32 mouse cellular contexts compared by ENCODE assay signal in genomic region chr12:98569380-98569779, GRCm38 (mm10). TPM values are rescaled to one million over a fixed set of nuclear protein-coding genes. Genes with fewer than 3 reads are reported as not detected.
DNase-seq lines count a peak whose midpoint lies in the region; ATAC-seq lines count a peak whose summit lies in the region.
"Had no signal": no experiment of that assay in that cellular context is flagged by ENCODE, and none has a peak within 500 bp of the region (broad histone marks: within the 10 kb centered on the region; RNA-seq: fewer than 3 reads in every experiment).

No protein-coding gene starts in this region.

- H3K4me1 ChIP-seq in forebrain, embryonic 13.5 days, result peaks cover 90% of the 10 kb centered on the region
- H3K4me1 ChIP-seq in forebrain, embryonic 10.5 days, result peaks cover 60% of the 10 kb centered on the region
- peaks cover 81% of the 10 kb centered on the region for H3K4me1 ChIP-seq in forebrain, embryonic 15.5 days

- no peak overlapping the region for H3K9ac ChIP-seq in forebrain, embryonic 13.5 days
- H3K9ac ChIP-seq in forebrain, embryonic 15.5 days (replicated peaks), result no peak overlapping the region
- H3K9ac ChIP-seq: embryonic facial prominence, embryonic 12.5 days; heart, embryonic 12.5 days; hindbrain, embryonic 14.5 days; liver, embryonic 14.5 days; neural tube, embryonic 13.5 days had no signal

- H3K4me2 ChIP-seq in forebrain, embryonic 13.5 days, result peak overlapping the region; percentile 89; the same call in 1 of the 2 replicates
- no peak overlapping the region for H3K4me2 ChIP-seq in forebrain, embryonic 15.5 days (replicated peaks)
- H3K4me2 ChIP-seq: embryonic facial prominence, embryonic 12.5 days; heart, embryonic 12.5 days; hindbrain, embryonic 14.5 days; neural tube, embryonic 13.5 days had no signal

- H3K4me3 ChIP-seq in forebrain, embryonic 13.5 days, result no peak overlapping the region
- no peak overlapping the region for H3K4me3 ChIP-seq in forebrain, embryonic 10.5 days
- H3K4me3 ChIP-seq in forebrain, embryonic 15.5 days, result no peak overlapping the region
- H3K4me3 ChIP-seq: embryonic facial prominence, embryonic 12.5 days; heart, adult 2 months; heart, embryonic 12.5 days; neural tube, embryonic 13.5 days had no signal

- DNase-seq in forebrain, embryonic 10.5 days (ENCODE audit: extremely low spot score, low spot score), result no peak
- no peak for DNase-seq in spleen, postnatal 4 days (ENCODE audit: low spot score in 2 of 2)
- DNase-seq: adrenal gland, postnatal 25 days; cerebellum, adult 11-12 months; cerebellum, postnatal 36 days; embryo, embryonic 11 days; gastrocnemius, postnatal 25 days; heart, adult 2 months; kidney, adult 11 months; kidney, postnatal 14 days; layer of hippocampus, adult 9-11 months; liver; lung, adult 2 months; lung, postnatal 10 days; right cerebral cortex, postnatal 4 days; thymus, postnatal 4 days had no signal

- H3K27ac ChIP-seq in forebrain, embryonic 13.5 days, result peak overlapping the region; percentile 41; the same call in 1 of the 2 replicates
- H3K27ac ChIP-seq in forebrain, embryonic 10.5 days, result no peak overlapping the region
- H3K27ac ChIP-seq in forebrain, embryonic 15.5 days (replicated peaks), result 0 out of 2 replicates have a peak overlapping the region, but pooled peaks have one; percentile 57
- H3K27ac ChIP-seq: embryonic facial prominence, embryonic 12.5 days; heart, adult 2 months; hindbrain, embryonic 14.5 days; liver, embryonic 14.5 days; macrophage; neural tube, embryonic 13.5 days had no signal

- 85% methylated on average over 6 of the region's 6 CpGs for WGBS in forebrain, embryonic 13.5 days
- WGBS in forebrain, embryonic 10.5 days, result 92% methylated on average over 6 of the region's 6 CpGs
- 70% methylated on average over 6 of the region's 6 CpGs for WGBS in forebrain, embryonic 15.5 days

- no peaks in the 10 kb centered on the region for H3K36me3 ChIP-seq in forebrain, embryonic 13.5 days (ENCODE audit: poor library complexity, severe bottlenecking)
- H3K36me3 ChIP-seq in forebrain, embryonic 10.5 days (replicated peaks), result no peaks in the 10 kb centered on the region; the same call in 1 of the 2 replicates
- H3K36me3 ChIP-seq in forebrain, embryonic 15.5 days, result no peaks in the 10 kb centered on the region
- H3K36me3 ChIP-seq: embryonic facial prominence, embryonic 12.5 days; heart, embryonic 12.5 days; neural tube, embryonic 13.5 days had no signal

- no peaks in the 10 kb centered on the region for H3K27me3 ChIP-seq in forebrain, embryonic 13.5 days
- peaks cover 30% of the 10 kb centered on the region for H3K27me3 ChIP-seq in forebrain, embryonic 10.5 days (ENCODE audit: poor library complexity, severe bottlenecking)
- H3K27me3 ChIP-seq in forebrain, embryonic 15.5 days, result no peaks in the 10 kb centered on the region
- H3K27me3 ChIP-seq: neural tube, embryonic 13.5 days had no signal

- no peaks in the 10 kb centered on the region for H3K9me3 ChIP-seq in forebrain, embryonic 13.5 days (replicated peaks)
- H3K9me3 ChIP-seq in forebrain, embryonic 10.5 days, result no peaks in the 10 kb centered on the region
- no peaks in the 10 kb centered on the region for H3K9me3 ChIP-seq in forebrain, embryonic 15.5 days
- H3K9me3 ChIP-seq: embryonic facial prominence, embryonic 12.5 days; heart, embryonic 12.5 days; neural tube, embryonic 13.5 days had no signal

- no peak for ATAC-seq in forebrain, embryonic 13.5 days
- ATAC-seq in common myeloid progenitor, adult 5-6 weeks (replicated peaks; ENCODE audit: low read depth, poor library complexity, severe bottlenecking), result peak; percentile 40
- ATAC-seq in forebrain, embryonic 15.5 days (replicated peaks), result no peak
- ATAC-seq in megakaryocyte progenitor cell, adult 5-6 weeks (replicated peaks; ENCODE audit: poor library complexity), result peak; percentile 32
- ATAC-seq in megakaryocyte-erythroid progenitor cell, adult 5-6 weeks (replicated peaks; ENCODE audit: low FRiP score, low TSS enrichment, poor library complexity, severe bottlenecking), result no peak
- ATAC-seq: CD4-positive, CD25-positive, alpha-beta regulatory T cell, adult 4 months; inflammation-experienced regulatory T-cells, adult 6 months had no signal

RNA-seq across cellular contexts. Expression of gene Kcnk10, which starts 8.7 kb away (rescaled TPM):
- 49.1 and 50.9 TPM in 2 replicates for polyA plus RNA-seq in forebrain, embryonic 13.5 days (2015; fragmentation: Nextera tagmentation; extraction: Ambion mirVana)
- polyA plus RNA-seq in forebrain, embryonic 10.5 days (2016; fragmentation: Nextera tagmentation; extraction: Ambion mirVana), result 15.8 and 18.6 TPM in 2 replicates
- not detected in 2 replicates for total RNA-seq in common myeloid progenitor, adult 5-6 weeks (2017)
- polyA plus RNA-seq in forebrain, embryonic 15.5 days (2015; fragmentation: Nextera tagmentation; extraction: Ambion mirVana), result 51.7 and 52.1 TPM in 2 replicates
- not detected in 2 replicates for total RNA-seq in megakaryocyte progenitor cell, adult 5-6 weeks (2015)
- total RNA-seq in megakaryocyte progenitor cell, adult 5-6 weeks (2017), result not detected in 2 replicates
- not detected in 2 replicates for total RNA-seq in megakaryocyte-erythroid progenitor cell, adult 5-6 weeks (2014; fragmentation: Nextera tagmentation)
- total RNA-seq in megakaryocyte-erythroid progenitor cell, adult 5-6 weeks (2017), result not detected in 2 replicates
- total RNA-seq: adrenal gland, postnatal 25 days; gastrocnemius, postnatal 25 days; heart, adult 2 months; hematopoietic stem cell, adult 5-6 weeks had no signal
- polyA plus RNA-seq: heart, postnatal 0 days; inflammation-experienced regulatory T-cells, adult 6 months; limb, embryonic 11.5 days; liver, embryonic 14.5 days; macrophage had no signal

RNA-seq across cellular contexts. Expression of gene Spata7, which starts 58.6 kb away (rescaled TPM):
- 24.9 and 28.7 TPM in 2 replicates for polyA plus RNA-seq in forebrain, embryonic 13.5 days (2015; fragmentation: Nextera tagmentation; extraction: Ambion mirVana)
- polyA plus RNA-seq in forebrain, embryonic 10.5 days (2016; fragmentation: Nextera tagmentation; extraction: Ambion mirVana), result 22.4 and 23.6 TPM in 2 replicates
- 7.2 and 12.0 TPM in 2 replicates for total RNA-seq in common myeloid progenitor, adult 5-6 weeks (2017)
- 27.7 and 29.5 TPM in 2 replicates for polyA plus RNA-seq in forebrain, embryonic 15.5 days (2015; fragmentation: Nextera tagmentation; extraction: Ambion mirVana)
- total RNA-seq in megakaryocyte progenitor cell, adult 5-6 weeks (2015), result 7.0 and 9.5 TPM in 2 replicates
- total RNA-seq in megakaryocyte progenitor cell, adult 5-6 weeks (2017), result 5.7 and 6.6 TPM in 2 replicates
- total RNA-seq in megakaryocyte-erythroid progenitor cell, adult 5-6 weeks (2014; fragmentation: Nextera tagmentation), result 8.7 and 21.2 TPM in 2 replicates
- 8.5 and 14.3 TPM in 2 replicates for total RNA-seq in megakaryocyte-erythroid progenitor cell, adult 5-6 weeks (2017)

Comparison
In these comparisons a context has a peak if more than half of its experiments do, and no peak if none do; other contexts are left out.
1. ATAC-seq: peak in common myeloid progenitor, adult 5-6 weeks (single experiment) and megakaryocyte progenitor cell, adult 5-6 weeks (single experiment); none in forebrain, embryonic 13.5 days (single experiment), forebrain, embryonic 15.5 days (single experiment) and megakaryocyte-erythroid progenitor cell, adult 5-6 weeks (single experiment).